Comparison of ENCODE assay signal across 8 mouse cellular contexts in genomic region chr12:30578019-30578418, GRCm38 (mm10). TPM values are rescaled to one million over a fixed set of nuclear protein-coding genes. Genes with fewer than 3 reads are reported as not detected.
A peak's percentile ranks its signal among the peaks of the same experiment; 100 is the strongest.
DNase-seq lines count a peak whose midpoint lies in the region; ATAC-seq and TF ChIP-seq lines count a peak whose summit lies in the region.

No protein-coding gene starts in this region.

- H3K9me3 ChIP-seq in midbrain, postnatal 0 days (ENCODE audit: low read length): no peaks in the 10 kb centered on the region

- no peak overlapping the region for H3K4me3 ChIP-seq in midbrain, postnatal 0 days (ENCODE audit: low read depth, low read length)

- 12% methylated on average over 5 of the region's 5 CpGs for WGBS in midbrain, postnatal 0 days

- DNase-seq in urinary bladder, adult 18-20 months (ENCODE audit: low spot score in 2 of 2): peak; percentile 23 to 24
- DNase-seq in urinary bladder, adult 2 months (ENCODE audit: low spot score): no peak
- DNase-seq in adrenal gland, postnatal 36 days: peak; percentile 62 to 80
- peak; percentile 53 for DNase-seq in hindlimb bud, embryonic 11.5 days (ENCODE audit: extremely low spot score, low read depth, low spot score)
- DNase-seq in left cerebral cortex, postnatal 25 days (ENCODE audit: low spot score in 2 of 2): peak; percentile 76 to 86
- DNase-seq in midbrain, postnatal 0 days (ENCODE audit: low spot score): peak; percentile 80
- DNase-seq in thymus, postnatal 14 days: peak; percentile 62

- H3K4me2 ChIP-seq in midbrain, postnatal 0 days (ENCODE audit: low read depth, low read length, poor library complexity, severe bottlenecking): no peak overlapping the region

- peak; percentile 96 for TF ChIP-seq CTCF in midbrain, postnatal 0 days (IDR thresholded peaks at IDR 0.05)

- peak; percentile 63; the same call in 1 of the 2 replicates for ATAC-seq in erythroid progenitor cell, adult 5-6 weeks (replicated peaks; ENCODE audit: low FRiP score, poor library complexity, severe bottlenecking)
- ATAC-seq in midbrain, postnatal 0 days (ENCODE audit: low FRiP score): no peak

- no peak overlapping the region for H3K9ac ChIP-seq in midbrain, postnatal 0 days (replicated peaks; ENCODE audit: low read length, poor library complexity, severe bottlenecking)

- no peaks in the 10 kb centered on the region for H3K36me3 ChIP-seq in midbrain, postnatal 0 days (ENCODE audit: insufficient read depth, low read length)

- no peaks in the 10 kb centered on the region for H3K27me3 ChIP-seq in midbrain, postnatal 0 days (ENCODE audit: insufficient read depth, low read length)

- intact Hi-C loops in left cerebral cortex, postnatal 25 days (cut with DNase I): loop anchor here (1.0 to 10.0 kb wide), 4 partner anchors 123 to 527 kb away; no protein-coding TSS in a partner anchor

- H3K4me1 ChIP-seq in midbrain, postnatal 0 days (ENCODE audit: insufficient read depth, low read length): no peaks in the 10 kb centered on the region

- H3K27ac ChIP-seq in midbrain, postnatal 0 days (ENCODE audit: low read depth, low read length): no peak overlapping the region

RNA-seq across cellular contexts. Expression of gene Tmem18, which starts 6.2 kb away (rescaled TPM):
- 24.0 and 27.2 TPM in 2 replicates for polyA plus RNA-seq in urinary bladder, adult 2 months (2012; rRNA removed)
- total RNA-seq in adrenal gland, postnatal 36 days (2021): 10 to 100 TPM; 18.0 to 22.0 TPM
- total RNA-seq in erythroid progenitor cell, adult 5-6 weeks (2015; ENCODE audit: low replicate concordance): 5.9 and 9.0 TPM in 2 replicates
- total RNA-seq in erythroid progenitor cell, adult 5-6 weeks (2017; ENCODE audit: low replicate concordance): 18.2 and 25.3 TPM in 2 replicates
- total RNA-seq in left cerebral cortex, postnatal 25 days (2021): 10 to 100 TPM; 35.6 to 36.1 TPM
- total RNA-seq in midbrain, postnatal 0 days (2014; rRNA removed): 43.9 and 60.5 TPM in 2 replicates
- 42.7 and 44.2 TPM in 2 replicates for polyA plus RNA-seq in midbrain, postnatal 0 days (2015; fragmentation: Nextera tagmentation; extraction: Ambion mirVana)
